Mouse (Mus musculus) telencephalon, adult 2 months (tissue): ENCODE data around the gene Ext2.

Experiments
- DNase-seq: peaks from one replicate; pipeline ENCODE4 v3.0.0-alpha.2; 2011; ENCODE audit warnings: low read depth, low spot score

The Ext2 gene

DNA sequence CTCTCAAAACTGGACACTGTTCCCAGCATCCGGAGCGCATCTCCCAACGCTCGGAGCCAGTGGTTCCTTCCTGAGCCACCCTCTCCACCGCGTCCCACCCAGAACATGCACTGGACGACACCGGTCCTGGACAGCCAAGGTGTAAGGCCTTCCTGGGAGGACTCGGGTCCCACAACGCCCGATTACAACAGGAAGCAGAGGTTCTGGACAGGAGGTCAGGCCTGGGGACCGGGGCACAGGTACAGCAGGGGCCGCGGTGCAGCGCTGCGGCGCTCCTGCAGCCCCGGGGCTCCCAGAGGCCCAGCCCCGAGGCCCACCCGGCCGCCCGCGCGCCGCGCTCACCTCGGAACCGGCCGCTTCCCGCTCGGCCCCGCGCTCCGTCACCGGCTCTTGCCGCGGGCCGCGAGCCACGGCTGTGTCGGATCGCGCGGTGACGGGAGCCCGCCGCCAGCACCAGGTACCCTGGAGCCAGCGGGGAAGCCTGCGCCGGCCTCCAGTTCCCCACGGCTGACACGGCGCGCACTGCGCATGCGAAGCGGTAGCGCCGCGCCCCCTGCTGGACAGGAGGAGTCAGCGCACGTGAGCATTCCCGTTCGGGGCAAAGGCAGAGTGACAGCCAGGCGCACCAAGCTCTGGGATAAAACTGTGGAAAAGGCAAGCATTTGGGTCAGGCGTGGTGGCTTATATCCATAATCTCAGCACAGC, at the start of gene Ext2:
Gene Ext2 (minus strand): TSS at position 524 of the 705 bp plus-strand sequence.
- peak; percentile 29 for DNase-seq

DNA sequence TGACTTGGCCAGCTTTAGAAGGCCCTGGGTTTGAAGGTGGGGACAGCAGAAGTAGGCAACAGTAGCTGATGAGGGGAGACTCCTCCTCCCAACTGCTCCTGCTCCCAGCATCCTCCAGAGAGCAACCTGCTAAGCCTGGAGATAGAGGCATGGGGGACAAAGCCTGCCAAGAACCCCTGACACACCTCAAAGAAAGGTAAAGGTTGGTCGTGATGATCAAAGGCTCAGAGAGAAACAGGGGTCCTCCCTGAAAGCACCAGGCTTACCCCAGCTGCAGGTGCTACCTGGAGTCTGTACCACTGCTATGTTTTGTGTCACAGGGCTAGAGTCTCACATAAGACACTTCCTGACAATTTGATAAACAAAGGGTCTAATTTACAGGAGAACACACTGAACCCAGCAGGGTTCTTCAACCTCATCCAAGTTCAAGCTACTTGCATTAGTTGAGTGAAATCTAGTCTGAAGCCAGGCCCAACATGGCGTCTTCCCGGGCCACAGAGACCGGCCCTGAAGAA, 49.1 kb upstream of the Ext2 start:
- DNase-seq = no peak

DNA sequence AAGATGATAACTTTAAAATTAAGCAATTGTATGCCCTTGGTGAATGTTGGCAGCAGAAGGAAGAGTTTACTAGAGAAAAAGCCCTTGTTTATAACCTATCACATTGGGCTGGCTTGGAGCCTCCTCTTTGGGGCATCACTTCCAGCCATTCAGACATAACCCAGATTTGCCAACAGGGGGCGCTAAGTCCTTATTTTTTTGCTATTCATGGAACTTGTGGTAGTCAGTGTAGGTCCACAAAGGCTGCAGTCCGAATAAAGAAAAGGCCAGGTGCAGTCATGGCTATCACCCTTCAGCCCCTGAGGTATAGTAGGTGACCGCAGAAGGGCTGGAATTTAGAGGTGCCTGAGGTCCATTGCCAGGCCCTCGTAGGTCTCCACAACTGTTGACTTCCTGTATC, 48.5 kb upstream of the Ext2 start:
- peak; percentile 34 for DNase-seq

DNA sequence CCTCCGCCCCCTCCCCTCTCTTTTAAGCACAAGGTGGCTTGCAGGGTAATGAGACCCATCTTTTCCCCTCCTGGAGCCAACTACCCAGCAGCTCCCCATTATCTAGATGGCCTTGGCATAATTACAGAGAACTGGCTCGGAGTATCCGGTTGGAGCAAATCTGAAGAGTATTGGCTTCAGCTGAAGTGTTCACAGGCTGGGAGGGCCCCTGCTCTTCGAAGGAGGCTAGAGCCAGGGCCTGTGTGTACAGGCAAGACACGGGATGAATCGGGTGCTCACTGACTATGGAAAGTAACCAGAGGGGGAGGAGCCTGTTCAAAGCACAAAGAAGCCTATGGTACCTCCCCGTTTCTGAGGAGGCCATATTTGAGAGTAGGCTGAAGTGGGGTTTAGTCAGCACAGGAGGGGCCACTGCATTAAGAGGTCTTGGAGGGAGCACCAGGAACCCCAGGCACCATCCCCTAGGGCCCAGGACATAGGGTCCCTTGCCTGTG, 46.8 kb upstream of the Ext2 start, which contains the start of gene Accsl:
Gene Accsl (minus strand): TSS at position 51 of the 494 bp plus-strand sequence.
- DNase-seq = no peak

DNA sequence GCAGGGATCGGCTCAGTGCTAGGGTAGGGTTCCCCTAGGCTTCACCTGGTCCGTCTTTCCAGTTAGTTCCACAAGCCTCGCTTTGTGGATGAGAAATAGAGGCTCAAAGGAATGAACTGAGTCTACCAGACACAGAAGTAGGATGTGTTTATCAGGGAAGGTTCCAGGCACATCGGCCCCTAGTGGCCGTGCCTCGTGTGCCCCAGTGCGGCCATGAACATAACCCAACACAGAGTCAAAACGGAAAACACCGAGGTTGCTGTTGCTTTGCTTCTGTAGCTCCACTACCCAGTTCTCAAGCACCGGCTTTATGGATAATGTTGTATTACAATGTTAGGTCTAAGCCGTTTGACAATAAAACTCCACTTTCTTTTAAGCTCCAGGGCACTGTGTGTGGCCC, 46.2 kb upstream of the Ext2 start:
- DNase-seq = no peak

DNA sequence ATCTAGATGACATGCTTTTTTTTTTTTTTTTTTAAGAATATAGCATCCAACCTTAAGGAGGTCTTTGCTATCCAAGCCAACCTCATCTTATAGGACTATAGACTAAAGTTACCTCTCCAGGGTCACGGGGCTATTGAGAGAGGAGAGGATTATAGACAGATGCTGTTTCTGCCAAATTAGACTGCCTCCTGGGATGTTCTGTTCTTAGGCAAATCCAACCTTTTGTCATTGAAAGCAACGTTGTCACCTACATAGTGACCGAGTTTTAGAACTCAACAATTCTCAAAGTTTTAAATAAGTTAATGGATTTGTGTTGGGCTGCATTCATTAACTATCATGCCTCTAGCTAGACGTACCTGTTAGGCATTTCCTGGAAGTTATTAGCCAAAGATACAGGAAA, 40.9 kb upstream of the Ext2 start:
- DNase-seq = no peak

DNA sequence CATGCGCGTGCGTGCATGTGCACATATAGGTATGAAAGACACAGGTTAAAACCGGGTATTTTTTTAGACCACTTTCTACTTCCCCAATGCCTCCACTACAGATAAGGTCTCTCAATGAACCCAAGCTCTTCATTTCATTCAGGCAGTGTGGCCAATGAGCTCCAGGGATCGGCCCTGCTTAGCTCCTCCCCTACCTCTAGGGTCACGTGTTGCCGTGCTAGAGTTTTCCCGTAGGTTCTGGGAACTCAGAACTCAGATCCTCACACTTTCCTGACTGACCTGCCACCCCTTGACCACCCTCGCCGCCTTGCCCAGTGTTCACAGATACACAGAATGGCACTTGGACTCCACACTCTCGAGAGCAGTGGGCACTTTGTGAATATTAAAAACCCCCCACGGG, 36.5 kb upstream of the Ext2 start:
- DNase-seq = no peak

DNA sequence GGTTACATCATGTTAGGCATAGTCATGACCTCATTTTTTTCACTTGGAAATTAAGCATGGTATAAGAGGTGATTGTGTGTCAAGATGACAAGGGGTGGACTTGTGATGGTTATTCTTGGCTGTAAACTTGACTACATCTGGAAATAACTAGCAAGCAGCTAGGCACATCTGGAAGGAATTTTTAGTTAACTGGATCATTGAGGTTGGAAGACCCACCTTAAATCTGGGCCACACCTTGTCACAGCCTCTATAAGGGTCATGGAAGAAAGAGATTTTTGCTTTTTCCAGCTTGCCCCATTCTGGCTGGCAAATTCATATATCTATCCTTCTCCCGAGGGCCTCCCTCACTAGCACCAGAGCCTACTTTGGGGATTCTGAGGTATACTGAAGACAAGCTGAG, 28.9 kb upstream of the Ext2 start:
- DNase-seq = no peak

DNA sequence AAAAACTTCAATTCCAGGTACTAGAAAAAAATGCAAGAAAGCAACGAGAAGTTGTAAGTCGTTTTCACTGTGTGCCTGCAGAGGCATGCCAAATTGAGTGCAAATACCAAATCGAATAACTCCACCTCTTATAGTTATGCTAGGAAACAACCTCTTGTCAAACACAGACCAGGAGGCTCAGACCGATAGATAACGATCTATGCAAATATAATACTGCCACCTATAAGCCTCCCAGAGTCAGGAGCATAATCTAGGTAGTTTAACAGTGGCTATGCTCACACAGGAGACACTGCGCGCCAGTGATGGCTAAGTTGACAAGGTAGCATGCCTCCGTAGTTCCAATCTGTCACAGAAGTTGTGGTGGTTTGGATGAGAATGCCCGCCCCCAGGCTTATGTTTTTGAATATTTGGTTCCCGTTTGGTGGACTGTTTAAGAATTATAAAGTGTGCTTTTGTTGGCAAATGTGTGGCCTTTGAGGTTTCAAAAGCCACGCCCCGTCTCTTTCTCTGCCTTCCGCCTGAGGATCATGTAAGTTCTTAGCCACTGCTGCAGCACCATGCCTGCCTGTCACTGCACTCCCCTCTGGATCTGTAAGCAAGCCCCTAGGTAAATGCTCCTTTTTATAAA, 28.1 kb upstream of the Ext2 start:
- no peak for DNase-seq

DNA sequence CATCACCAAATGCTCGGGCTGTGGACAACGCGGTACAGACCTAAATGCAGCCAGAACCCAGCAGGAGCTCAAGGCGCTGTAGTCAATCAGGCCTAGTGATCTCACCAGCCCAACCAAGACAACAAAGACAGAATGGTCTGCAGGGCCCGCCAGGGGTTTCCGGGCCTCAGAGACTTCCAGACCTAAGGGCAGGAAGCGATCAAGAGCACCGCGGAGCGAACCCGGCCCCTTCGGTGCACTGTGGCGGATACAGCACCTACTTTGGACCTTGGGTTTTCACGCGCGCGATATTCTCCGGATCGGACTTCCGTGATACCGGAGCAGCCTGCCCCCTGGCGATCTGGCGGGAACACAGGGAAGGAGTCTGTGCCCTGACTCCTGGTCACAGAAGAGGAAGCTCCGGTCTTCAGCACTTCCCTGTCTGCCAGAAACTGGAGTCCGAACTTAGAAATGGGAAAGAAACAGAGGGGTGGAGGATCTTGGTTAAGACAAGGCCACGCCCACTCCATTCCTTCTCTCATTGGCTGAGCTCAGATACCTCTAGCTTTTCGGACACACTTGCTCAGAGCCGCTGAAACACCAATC, 27.2 kb upstream of the Ext2 start, which contains the start of gene Accs:
Gene Accs (minus strand): TSS at position 439 of the 585 bp plus-strand sequence.
- DNase-seq = peak; percentile 59

DNA sequence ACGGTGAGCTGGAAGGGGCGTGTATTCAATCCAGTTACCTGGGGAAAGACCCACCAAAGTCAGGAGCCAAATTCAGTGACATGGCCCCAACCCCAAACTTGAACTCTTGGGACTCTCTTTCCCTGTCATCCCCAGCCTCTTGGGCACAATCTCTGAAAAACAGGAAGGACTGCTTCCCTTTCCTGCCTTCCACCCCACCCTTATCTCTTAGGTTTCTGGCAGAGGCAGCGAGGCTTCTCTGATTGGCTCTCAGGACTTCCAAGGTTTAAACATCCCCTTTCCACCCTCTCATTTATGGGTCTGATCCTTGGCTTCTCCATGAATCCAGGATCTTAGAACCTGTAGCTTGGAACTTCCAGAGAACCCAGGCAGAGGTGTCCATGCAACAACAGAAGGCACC, 19.0 kb upstream of the Ext2 start:
- DNase-seq = no peak

DNA sequence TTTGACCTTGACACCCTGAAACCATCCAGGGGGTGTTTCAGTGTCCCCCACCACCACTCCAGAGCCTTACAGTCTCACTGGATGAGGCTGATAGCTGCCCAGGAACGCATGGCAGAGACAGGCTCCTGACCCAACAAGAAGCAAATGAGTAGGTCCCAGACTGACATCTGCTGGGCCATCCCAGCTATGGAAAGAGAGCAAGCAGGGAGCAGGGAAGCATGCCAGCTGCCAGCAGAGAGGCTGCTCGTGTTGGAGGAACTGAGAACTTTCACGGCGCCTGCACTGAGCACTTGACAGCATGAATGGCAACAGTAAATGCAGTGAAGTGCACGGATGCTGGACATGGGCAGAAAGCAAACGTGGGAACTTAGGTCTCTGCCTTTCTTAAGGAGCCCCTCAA, 17.7 kb upstream of the Ext2 start:
- no peak for DNase-seq

DNA sequence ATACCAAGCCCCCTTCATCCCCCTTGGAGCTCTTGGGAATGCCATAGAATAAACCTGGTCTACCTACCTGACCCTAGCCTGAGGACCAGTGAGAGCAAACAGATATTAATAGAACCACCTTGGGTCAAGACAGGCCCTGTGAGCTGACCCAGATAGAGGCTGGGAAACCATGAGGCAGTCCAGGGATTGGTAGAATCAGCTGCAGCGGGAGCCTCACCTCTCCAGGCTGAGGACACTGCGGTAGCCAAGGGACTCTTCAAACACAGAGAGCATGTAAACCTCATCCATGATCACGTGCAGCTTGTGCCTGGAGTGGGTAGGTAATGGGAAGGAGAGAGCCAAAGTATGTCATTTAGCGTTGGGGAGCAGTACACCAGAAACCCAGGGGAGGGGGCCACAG, 16.6 kb upstream of the Ext2 start:
- DNase-seq = no peak

DNA sequence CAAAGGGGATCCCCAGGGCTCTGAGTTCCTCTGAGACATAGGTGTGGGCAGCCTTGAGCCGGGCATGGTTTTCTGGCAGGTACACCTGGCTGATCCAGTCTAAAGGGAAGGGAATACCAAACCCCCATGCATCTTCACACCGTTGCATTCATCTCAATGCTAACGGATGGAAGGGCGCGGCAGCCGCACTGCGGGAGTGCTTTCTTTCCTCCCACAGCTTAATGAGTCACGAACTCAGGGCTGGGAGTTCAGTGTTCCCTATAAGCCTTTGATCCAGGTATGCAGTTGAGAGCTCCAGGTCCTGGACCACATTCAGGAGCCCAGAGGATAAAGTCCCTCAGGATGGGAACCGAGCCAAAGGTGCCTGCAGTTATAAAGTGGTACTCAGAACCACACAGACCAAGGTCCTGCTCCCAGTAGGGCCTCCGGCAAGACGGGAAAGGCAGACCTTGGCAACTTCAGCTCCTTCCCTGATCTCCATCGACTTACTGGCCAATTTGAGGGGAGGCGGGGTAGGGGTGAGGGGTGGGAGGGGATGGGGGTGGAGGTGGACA, 13.9 kb upstream of the Ext2 start:
- DNase-seq = no peak

DNA sequence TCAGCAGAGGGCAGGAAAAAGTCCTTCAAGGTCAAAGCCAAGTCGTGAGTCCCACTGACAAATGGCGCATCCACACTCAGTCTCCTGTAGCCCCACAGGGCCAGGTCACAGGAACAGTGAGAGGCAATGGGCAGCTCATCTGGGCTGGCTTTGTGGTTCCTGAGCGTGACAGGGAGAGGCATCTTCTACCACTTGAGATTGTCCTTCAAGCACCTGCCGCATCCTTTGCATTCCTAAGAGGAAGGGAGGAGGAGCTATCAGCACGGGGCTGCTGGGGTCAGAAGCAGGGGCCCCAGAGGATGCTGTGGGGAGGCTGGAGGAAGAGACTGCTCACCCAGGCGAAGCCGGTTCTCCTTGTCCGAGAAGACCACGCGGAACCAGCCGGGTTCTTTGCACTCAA, 13.2 kb upstream of the Ext2 start:
- no peak for DNase-seq

DNA sequence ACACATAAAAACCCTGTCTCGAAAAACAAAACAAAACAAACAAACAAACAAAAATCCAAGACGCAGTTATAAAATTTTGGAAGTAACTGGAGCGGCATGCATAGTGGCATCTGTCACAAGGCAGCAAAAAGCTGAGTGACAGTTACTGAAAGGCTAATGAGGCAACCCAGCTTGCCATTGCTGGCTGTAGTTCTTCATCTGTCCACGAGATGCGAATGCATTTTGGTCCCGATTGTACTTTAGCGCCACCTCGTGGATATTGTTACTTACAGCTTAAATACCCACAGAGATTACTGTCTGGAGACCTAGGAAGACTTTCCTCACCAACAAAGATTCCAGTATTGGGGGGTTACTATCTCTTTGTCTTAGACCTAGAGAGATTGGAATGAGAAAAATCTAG, 1.2 kb upstream of the Ext2 start:
- DNase-seq = peak; percentile 83

DNA sequence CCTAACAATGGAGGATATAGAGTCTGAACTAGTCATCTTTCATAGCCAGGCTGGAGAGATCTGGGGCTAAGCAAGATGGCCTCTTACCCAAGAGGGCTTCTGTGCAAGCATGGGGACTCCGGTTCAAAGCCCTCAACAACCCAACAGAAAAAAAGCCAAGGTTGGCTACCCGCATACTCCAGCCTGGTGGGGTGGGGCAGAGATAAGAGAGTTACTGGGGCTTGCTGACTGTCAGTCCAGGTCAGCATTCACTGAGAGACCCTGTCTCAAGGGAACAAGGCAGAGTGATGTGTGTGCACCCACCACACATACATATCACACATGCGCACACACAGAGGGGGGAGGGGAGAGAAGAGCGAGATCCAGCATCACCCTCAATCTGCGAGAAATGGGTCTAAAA, 4.6 kb downstream of the Ext2 start:
- DNase-seq = no peak

DNA sequence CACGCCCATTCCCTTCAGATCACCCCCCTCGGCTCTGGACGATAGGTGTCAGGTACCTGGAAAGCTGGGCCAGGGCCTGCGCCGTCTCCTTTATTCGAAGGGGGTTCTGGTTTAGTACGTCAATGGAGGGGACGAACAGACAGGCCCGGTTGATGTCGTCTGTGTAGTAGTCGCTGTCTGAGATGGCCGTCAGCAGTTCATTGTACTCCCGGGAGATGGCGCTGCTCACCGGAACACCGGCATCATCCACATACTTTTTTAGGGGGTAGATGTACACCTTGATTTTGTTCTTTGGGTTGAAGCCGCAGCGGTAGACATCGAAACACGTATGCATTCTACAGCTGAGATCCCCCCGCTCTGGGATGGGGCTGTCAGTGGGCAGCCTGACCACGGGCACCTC, 9.0 kb downstream of the Ext2 start:
- DNase-seq = no peak

DNA sequence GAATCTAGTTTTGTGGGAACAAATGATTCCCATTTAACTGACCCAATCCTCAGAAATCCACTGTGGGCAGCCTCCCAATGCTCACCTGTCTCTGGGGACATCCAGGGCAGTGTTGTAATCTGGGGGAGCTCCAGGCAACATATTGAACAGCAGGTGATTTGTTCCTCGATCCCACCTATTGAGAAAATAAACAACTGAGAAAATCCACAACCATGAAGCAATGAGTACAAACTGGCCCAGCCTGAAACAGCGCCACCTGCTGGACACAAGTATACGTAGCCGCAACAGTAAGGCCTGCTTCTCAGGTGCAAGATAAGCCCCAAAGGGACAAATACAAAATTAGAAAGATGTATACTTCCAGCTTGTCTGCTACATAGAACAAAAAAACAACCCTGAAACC, 10.6 kb downstream of the Ext2 start:
- DNase-seq = no peak

DNA sequence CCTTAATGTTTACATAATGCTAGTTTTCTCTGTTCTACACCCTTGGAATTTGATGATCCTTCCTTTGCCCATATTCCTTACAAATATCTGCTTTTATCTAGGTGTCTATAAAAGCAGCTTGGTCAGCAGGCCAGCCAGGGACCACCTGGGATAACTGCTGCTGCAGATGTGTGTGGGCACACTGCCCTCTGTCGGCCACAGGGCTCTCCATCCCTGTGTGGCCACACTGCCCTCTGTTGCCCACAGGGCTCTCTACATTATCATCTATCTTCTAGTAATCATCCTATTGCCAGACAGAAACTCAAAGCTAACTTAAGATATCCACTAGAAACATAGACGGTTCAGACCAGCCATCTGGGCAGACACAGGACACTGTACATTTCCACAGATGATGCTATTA, 12.4 kb downstream of the Ext2 start:
- DNase-seq = no peak

DNA sequence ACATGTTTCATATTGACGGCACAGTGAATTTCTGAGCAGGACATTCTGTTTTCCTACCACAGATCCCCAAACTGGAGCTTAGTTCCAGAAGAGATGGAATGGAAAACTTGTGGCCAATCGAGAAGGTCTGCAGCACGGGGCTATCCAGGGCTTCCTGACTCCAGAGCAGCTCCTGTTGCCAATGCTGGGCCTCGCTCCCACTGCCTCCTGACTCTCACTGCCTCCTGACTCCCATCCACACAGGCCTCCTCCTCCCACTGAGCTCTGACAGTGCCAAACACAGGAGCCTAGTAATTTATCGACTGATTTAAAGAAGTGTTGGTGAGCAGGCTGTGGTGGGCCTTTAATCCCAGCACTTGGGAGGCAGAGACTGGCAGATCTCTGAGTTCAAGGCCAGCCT, 14.3 kb downstream of the Ext2 start:
- no peak for DNase-seq

DNA sequence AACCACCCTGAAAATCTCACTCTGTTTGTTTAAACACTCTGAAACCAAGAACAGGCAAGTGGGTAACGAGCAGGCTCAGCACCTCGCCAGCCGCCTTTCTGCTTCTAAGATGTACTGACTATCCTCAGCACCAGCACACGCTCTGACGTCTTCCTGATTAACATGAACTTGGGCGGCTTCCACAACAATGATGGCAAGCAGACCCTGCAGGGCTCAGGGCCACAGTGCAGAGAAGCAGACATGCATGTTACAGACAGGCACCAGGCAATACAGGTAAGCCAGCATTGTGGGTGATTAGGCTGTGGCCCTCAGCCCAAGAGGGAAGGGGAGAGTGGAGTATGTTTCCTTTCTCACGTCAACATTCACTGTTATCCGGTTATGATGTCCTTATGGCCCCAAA, 14.9 kb downstream of the Ext2 start:
- no peak for DNase-seq
